Mouse (Mus musculus): ENCODE measurements at regions not wholly inside any gene's neighbourhood (a gene's known extent, or its start where the extent isn't known, plus 50 kb on each side); places are given as distances from the start of the nearest gene placed in this dataset.

DNA sequence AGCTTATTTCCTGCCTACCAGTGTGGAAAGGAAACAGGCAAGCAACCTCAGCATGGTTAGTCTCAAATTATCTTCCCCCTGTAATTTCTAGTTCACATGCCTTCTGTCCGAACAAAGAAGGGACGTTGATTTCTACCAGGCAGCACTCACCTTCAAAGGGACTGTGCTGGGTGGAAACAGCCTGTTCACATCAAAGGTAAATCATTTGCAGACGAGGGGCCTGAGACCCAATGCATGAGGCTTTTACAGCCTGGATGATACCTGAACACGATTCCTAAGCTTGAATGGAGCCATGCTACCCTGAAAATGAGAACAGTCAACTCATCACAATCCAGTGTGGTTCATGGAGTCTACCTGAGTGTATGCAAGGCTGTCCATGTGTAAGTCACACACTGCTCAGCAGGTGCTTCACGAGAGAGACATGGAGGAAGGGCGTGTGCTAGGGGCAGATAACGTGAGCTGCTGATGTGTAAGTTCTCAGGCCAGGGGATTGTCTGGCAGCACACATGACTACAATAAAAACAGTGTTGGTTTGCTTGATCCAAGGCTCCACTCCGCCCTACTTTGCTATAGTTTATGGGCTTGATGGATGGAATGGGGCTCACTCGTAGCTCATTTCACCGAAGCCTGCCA lies 411.9 kb downstream of the Med10 start:
- ATAC-seq (no peak), DNase-seq (ENCODE audit: low spot score) (no peak)
- Histone ChIP-seq H3K4me3 (ENCODE audit: low read depth, low read length) (no peak overlapping the region), H3K27ac (ENCODE audit: low read depth, low read length) (no peak overlapping the region), H3K9ac (ENCODE audit: low read length) (no peak overlapping the region), H3K9me3 (replicated peaks; ENCODE audit: control insufficient read depth, low read length) (no peaks in the 10 kb centered on the region), H3K4me2 (ENCODE audit: low read length) (no peak overlapping the region), H3K4me1 (ENCODE audit: control insufficient read depth, insufficient read depth, low read length) (peaks cover 8% of the 10 kb centered on the region), H3K27me3 (replicated peaks; ENCODE audit: control insufficient read depth, insufficient read depth, low read length) (no peaks in the 10 kb centered on the region), H3K36me3 (ENCODE audit: control insufficient read depth, insufficient read depth, low read length) (no peaks in the 10 kb centered on the region)
- 78% methylated on average over 10 of the region's 10 CpGs for WGBS

DNA sequence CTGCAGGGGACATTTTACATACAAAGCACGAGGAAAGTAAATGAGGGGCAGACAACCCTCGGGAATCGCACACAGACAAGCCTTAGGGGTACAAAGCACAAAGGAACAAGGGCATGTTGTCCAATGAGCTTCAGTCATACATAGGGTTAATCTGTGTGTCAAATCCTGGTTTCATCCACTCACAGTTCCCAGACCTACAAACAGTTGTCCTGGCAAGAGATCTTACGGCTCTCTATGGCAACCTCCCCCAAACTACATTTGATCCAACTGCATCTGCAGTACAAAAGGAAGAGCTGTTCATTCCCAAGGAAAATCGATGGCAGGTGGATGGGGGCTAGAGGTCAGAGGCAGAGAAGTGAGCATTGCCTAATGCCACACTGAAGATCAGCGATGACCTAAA lies 413.9 kb downstream of the Med10 start:
- DNase-seq (ENCODE audit: low spot score) (no peak), ATAC-seq (no peak)
- WGBS: 75% methylated on average over 6 of the region's 6 CpGs
- Histone ChIP-seq H3K4me1 (ENCODE audit: control insufficient read depth, insufficient read depth, low read length) (peaks cover 8% of the 10 kb centered on the region), H3K4me3 (ENCODE audit: low read depth, low read length) (no peak overlapping the region), H3K27ac (ENCODE audit: low read depth, low read length) (no peak overlapping the region), H3K36me3 (ENCODE audit: control insufficient read depth, insufficient read depth, low read length) (no peaks in the 10 kb centered on the region), H3K9me3 (replicated peaks; ENCODE audit: control insufficient read depth, low read length) (no peaks in the 10 kb centered on the region), H3K9ac (ENCODE audit: low read length) (no peak overlapping the region), H3K4me2 (ENCODE audit: low read length) (no peak overlapping the region), H3K27me3 (replicated peaks; ENCODE audit: control insufficient read depth, insufficient read depth, low read length) (no peaks in the 10 kb centered on the region)

DNA sequence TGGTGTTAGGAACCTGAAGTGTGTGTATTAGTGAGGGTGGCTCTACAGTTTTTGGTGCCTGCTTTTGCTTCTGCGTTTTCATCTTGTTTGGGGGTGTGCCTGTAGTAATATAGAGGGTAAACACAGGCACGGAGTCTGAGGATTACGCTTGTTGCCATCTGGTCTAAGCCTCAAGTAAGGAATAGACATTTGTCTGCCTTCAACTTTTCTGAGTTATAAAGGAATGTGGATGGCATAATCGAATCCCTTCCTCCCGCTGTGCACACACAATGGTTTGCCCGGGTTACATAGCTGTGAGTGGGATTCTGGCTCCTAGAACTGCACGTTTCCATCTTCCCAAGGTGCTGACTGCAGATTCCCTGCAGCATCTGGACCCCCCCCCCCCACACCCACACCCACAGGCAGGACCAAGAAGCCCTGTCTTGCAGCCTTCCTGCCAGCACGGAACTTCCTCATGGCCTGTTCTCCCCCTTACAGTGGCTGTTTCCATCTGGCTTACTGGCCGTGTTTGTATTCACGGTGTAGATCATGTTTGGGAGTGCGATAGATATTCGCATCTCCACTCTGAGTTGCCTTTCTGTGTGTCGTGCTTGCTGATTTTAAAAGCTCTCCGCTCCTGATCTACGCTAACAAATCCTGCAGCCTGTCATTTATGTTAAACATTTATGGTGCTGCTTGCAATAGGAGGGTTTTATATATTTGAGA lies 415.4 kb downstream of the Med10 start:
- DNase-seq (ENCODE audit: low spot score): peak; percentile 47
- Histone ChIP-seq H3K4me2 (ENCODE audit: low read length) (0 out of 2 replicates have a peak overlapping the region, but pooled peaks have one; percentile 4), H3K9me3 (replicated peaks; ENCODE audit: control insufficient read depth, low read length) (no peaks in the 10 kb centered on the region), H3K36me3 (ENCODE audit: control insufficient read depth, insufficient read depth, low read length) (no peaks in the 10 kb centered on the region), H3K4me3 (ENCODE audit: low read depth, low read length) (no peak overlapping the region), H3K27ac (ENCODE audit: low read depth, low read length) (peak overlapping the region; percentile 63), H3K27me3 (replicated peaks; ENCODE audit: control insufficient read depth, insufficient read depth, low read length) (no peaks in the 10 kb centered on the region), H3K9ac (ENCODE audit: low read length) (no peak overlapping the region), H3K4me1 (ENCODE audit: control insufficient read depth, insufficient read depth, low read length) (peaks cover 8% of the 10 kb centered on the region)
- WGBS: 40% methylated on average over 15 of the region's 15 CpGs
- peak; percentile 55; the same call in 1 of the 2 replicates for ATAC-seq

DNA sequence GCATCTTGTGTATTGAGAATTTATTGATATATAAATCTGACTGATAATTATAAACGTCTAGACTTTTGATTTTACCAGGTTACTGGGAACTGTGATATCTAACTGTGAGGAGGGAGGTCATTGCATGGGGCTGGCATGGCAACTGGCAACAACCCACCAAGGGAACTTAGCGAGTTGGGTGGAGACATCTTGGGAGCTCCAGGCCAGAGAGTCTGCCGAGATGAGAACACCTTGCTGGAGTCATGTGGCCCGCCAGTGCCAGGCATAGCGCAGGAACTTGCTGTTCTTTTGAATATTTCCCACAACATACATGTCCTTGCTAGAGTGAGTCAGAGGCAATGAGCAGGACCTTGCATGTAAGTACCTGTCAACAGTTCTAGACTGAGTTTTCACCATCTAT lies 413.9 kb downstream of the Ice1 start:
- Histone ChIP-seq H3K4me2 (ENCODE audit: low read length) (no peak overlapping the region), H3K36me3 (ENCODE audit: control insufficient read depth, insufficient read depth, low read length) (no peaks in the 10 kb centered on the region), H3K4me1 (ENCODE audit: control insufficient read depth, insufficient read depth, low read length) (no peaks in the 10 kb centered on the region), H3K9ac (ENCODE audit: low read length) (no peak overlapping the region), H3K27me3 (replicated peaks; ENCODE audit: control insufficient read depth, insufficient read depth, low read length) (no peaks in the 10 kb centered on the region), H3K4me3 (ENCODE audit: low read depth, low read length) (no peak overlapping the region), H3K9me3 (replicated peaks; ENCODE audit: control insufficient read depth, low read length) (no peaks in the 10 kb centered on the region), H3K27ac (ENCODE audit: low read depth, low read length) (no peak overlapping the region)
- WGBS: 90% methylated on average over 5 of the region's 5 CpGs
- ATAC-seq (no peak), DNase-seq (ENCODE audit: low spot score) (no peak)

DNA sequence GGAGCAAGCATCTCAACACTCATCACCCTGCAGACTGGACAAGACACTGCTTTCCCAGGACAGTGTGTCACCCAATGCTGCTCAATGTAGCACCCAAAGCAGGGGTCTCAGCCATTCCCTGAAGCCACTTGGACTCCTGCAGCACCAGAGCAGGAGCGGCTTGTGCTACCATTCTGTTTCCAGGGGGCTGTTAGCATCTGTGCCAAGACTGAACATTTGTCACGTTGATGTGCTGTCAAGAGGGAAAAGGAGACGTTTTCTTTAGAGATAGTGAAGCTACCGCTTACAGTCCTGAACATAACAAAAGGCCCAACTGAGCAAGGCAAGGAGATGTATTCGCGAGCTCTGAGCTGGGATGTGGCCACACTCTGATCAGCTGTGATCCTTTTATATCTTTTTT lies 410.3 kb downstream of the Ice1 start:
- DNase-seq (ENCODE audit: low spot score): peak; percentile 35
- Histone ChIP-seq H3K4me2 (ENCODE audit: low read length) (no peak overlapping the region), H3K27me3 (replicated peaks; ENCODE audit: control insufficient read depth, insufficient read depth, low read length) (no peaks in the 10 kb centered on the region), H3K4me1 (ENCODE audit: control insufficient read depth, insufficient read depth, low read length) (no peaks in the 10 kb centered on the region), H3K9me3 (replicated peaks; ENCODE audit: control insufficient read depth, low read length) (no peaks in the 10 kb centered on the region), H3K4me3 (ENCODE audit: low read depth, low read length) (no peak overlapping the region), H3K9ac (ENCODE audit: low read length) (no peak overlapping the region), H3K36me3 (ENCODE audit: control insufficient read depth, insufficient read depth, low read length) (no peaks in the 10 kb centered on the region), H3K27ac (ENCODE audit: low read depth, low read length) (no peak overlapping the region; the same call in 1 of the 2 replicates)
- ATAC-seq: no peak
- WGBS: 64% methylated on average over 6 of the region's 6 CpGs

DNA sequence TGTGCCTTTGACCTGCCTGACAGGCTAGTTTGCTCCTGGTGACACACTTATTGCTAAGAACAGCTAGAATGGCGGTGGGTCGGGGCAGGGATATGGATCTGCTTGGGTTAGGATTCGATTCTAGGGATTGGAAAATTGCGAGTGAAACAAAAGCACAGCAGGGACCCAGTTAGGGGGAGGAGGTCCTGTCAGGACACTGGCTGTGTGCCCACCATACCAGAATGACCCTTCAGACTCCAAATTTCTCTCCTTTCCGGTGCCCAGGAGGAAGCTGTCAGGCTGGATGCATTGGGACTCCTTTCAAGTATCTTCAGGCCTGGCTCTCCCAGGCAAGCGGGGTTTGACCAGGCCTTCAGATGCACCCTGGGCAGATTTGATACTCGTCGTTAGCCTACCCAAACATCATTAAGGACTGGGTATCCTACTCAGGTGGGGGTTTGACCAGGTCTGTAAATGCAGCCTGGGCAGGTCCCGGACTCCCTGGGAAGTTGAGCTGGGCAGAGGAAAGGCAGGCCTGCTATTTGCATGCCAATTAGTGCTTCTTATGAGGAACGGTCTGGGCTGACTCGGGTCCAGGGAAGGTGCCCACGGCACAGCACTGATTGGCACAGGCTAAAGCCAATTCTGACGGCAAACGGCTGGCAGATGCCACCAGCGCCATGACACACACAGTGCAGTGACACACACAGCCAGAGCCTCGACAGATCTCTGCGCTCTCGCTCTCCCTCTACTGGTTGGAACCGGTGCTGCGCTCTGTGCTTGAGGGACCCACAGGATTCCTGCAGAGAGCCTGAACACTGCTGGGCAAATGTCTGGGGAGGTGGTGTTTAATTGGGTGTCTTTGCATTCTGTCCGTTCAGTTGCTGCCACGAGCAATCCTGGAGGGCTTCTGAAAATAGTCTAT lies 403.3 kb downstream of the Ice1 start:
- Histone ChIP-seq H3K27me3 (replicated peaks; ENCODE audit: control insufficient read depth, insufficient read depth, low read length) (no peaks in the 10 kb centered on the region), H3K4me3 (ENCODE audit: low read depth, low read length) (no peak overlapping the region), H3K36me3 (ENCODE audit: control insufficient read depth, insufficient read depth, low read length) (no peaks in the 10 kb centered on the region), H3K4me2 (ENCODE audit: low read length) (peak overlapping the region; percentile 36), H3K4me1 (ENCODE audit: control insufficient read depth, insufficient read depth, low read length) (peaks cover 8% of the 10 kb centered on the region; the same call in 1 of the 2 replicates), H3K27ac (ENCODE audit: low read depth, low read length) (no peak overlapping the region), H3K9ac (ENCODE audit: low read length) (no peak overlapping the region), H3K9me3 (replicated peaks; ENCODE audit: control insufficient read depth, low read length) (no peaks in the 10 kb centered on the region)
- peak; percentile 97 for ATAC-seq
- 20% methylated on average over 22 of the region's 22 CpGs for WGBS
- DNase-seq (ENCODE audit: low spot score): peak; percentile 89

DNA sequence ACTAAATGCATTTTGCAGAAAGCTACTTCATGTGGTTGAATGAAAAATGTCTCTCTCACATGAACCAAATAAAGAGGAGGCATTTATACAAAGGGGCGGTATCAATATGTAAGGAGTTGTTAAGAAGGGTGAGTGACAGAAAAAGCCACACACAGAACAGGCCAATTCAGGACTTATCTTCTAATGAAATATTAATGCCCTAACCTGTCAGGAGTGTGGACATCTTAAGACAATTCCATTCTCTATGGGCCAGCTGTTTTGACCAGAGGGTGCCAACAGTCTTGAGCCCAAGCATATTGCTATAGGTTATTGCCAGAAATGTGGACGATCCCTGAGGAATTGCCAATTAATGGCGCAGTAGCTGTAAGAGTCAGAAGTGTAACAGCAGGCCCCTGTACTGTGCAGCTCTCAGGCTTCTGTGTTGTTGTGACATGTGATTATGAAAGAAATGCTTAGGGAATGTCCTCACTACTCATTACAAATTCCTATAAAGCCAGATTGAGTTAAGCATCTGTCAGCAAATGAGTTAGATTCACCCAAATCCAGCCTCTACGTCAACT lies 393.8 kb downstream of the Ice1 start:
- H3K27ac ChIP-seq (ENCODE audit: low read depth, low read length): no peak overlapping the region; the same call in 1 of the 2 replicates
- H3K4me3 ChIP-seq (ENCODE audit: low read depth, low read length): no peak overlapping the region
- H3K4me1 ChIP-seq (ENCODE audit: control insufficient read depth, insufficient read depth, low read length): no peaks in the 10 kb centered on the region
- H3K9me3 ChIP-seq (replicated peaks; ENCODE audit: control insufficient read depth, low read length): no peaks in the 10 kb centered on the region
- no peak overlapping the region for H3K4me2 ChIP-seq (ENCODE audit: low read length)
- no peaks in the 10 kb centered on the region for H3K27me3 ChIP-seq (replicated peaks; ENCODE audit: control insufficient read depth, insufficient read depth, low read length)
- ATAC-seq: peak; percentile 93
- peak; percentile 75 for DNase-seq (ENCODE audit: low spot score)
- no peaks in the 10 kb centered on the region for H3K36me3 ChIP-seq (ENCODE audit: control insufficient read depth, insufficient read depth, low read length)
- no peak overlapping the region for H3K9ac ChIP-seq (ENCODE audit: low read length)
- 56% methylated on average over 4 of the region's 4 CpGs for WGBS

DNA sequence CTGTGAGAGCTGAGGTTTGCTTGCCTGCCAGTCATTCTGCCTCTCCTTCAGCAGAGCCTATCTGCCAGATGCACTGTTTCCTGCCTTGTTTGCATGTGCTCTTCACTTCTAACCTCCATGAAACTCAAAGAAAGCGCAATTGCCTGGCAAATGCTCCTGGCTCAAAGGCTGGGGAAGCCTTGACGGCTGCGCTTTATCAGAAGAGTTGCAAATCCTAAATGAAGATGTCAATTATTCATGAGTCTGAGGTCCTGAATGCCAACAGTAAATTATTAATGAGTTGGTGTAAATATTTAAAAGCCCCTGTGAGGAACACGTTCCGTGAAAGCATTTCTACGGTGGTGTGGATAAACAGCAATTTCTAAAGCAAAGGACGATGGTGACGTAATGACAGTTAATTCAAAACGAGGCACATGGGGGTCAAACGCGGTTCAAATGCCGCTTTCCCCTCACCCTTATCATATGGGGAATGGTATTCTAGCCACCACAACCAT lies 377.4 kb downstream of the Ice1 start:
- DNase-seq (ENCODE audit: low spot score): peak; percentile 75
- no peak overlapping the region for H3K4me2 ChIP-seq (ENCODE audit: low read length)
- 43% methylated on average over 12 of the region's 12 CpGs for WGBS
- H3K27me3 ChIP-seq (replicated peaks; ENCODE audit: control insufficient read depth, insufficient read depth, low read length): no peaks in the 10 kb centered on the region
- ATAC-seq: peak; percentile 54; the same call in 1 of the 2 replicates
- no peaks in the 10 kb centered on the region for H3K9me3 ChIP-seq (replicated peaks; ENCODE audit: control insufficient read depth, low read length)
- no peak overlapping the region for H3K4me3 ChIP-seq (ENCODE audit: low read depth, low read length)
- no peak overlapping the region; the same call in 1 of the 2 replicates for H3K27ac ChIP-seq (ENCODE audit: low read depth, low read length)
- H3K9ac ChIP-seq (ENCODE audit: low read length): no peak overlapping the region
- H3K36me3 ChIP-seq (ENCODE audit: control insufficient read depth, insufficient read depth, low read length): no peaks in the 10 kb centered on the region
- H3K4me1 ChIP-seq (ENCODE audit: control insufficient read depth, insufficient read depth, low read length): 0 out of 2 replicates have a peak, but pooled peaks cover 3% of the 10 kb centered on the region
